Mouse (Mus musculus): ENCODE measurements around the gene Vcam1.

- TF ChIP-seq CHD2 (IDR thresholded peaks at IDR 0.05; ENCODE audit: low read depth, low read length) (no peak), MAFK (IDR thresholded peaks at IDR 0.05; ENCODE audit: insufficient read depth, low read depth, low read length) (no peak)
Measured at GRCm38 (mm10) chr3:116163517-116163916, 34.0 kb upstream of the Vcam1 start.
